Mouse (Mus musculus): ENCODE data around the gene Rack1.

GRCm38 (mm10) chr11:48853474-48854180 lies 53.5 kb downstream of the Rack1 start:
- TF ChIP-seq POLR2A (IDR thresholded peaks at IDR 0.05; ENCODE audit: borderline replicate concordance, control insufficient read depth, low read depth, low read length), result peak; percentile 48; the same call in 1 of the 2 replicates
- peak; percentile 35; the same call in 1 of the 2 replicates for TF ChIP-seq CTCF (IDR thresholded peaks at IDR 0.05; ENCODE audit: control insufficient read depth, insufficient read depth, low read length)

Data from bone marrow, adult 2 months (tissue).